Mouse (Mus musculus): ENCODE results near the gene Zbtb43.

DNA sequence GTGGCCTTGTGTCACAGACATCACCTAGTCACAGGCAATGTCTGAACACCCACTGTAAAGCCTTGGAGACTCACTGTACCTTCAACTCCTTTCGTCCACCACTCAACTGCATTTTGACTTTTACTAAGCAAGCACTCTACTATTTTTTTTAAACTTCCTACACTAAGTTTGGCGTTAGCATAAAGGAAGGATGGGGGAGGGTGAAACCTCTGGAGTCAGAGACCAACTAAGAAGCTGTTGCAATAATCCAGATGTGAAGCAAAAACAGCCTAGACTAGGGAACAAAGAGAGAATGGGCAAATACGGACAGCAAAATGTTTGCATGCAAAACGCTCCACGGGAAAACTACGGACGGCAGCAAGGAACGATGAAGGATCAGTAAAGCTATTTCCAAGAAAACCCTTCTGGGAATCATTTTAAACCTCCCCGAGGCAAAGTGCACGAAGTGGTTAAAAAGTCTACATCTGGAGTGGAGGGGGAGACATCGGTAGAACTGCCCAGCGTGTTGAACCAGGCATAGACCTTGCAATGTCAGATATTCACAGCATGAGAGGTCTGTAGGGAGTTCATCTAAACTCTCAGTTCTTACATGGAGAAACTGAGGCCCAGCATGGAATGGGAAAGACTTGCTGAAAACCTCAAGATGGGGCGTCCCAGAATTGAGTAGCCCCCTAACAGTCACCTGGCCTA lies 38.1 kb downstream of the Zbtb43 start:
- TF ChIP-seq CTCF (IDR thresholded peaks at IDR 0.05; ENCODE audit: low read depth, low read length) (no peak), POLR2A (IDR thresholded peaks at IDR 0.05; ENCODE audit: insufficient read depth, low read length) (no peak), EP300 (IDR thresholded peaks at IDR 0.05; ENCODE audit: insufficient read depth, low read depth, low read length) (no peak)

Data from ES-Bruce4 (cell line).